Mouse (Mus musculus) cerebellum, postnatal 36 days (tissue): ENCODE data around the gene Zbed4.
"Not testable (repeated sequence)": the region's sequence is repeated elsewhere in the genome, so short reads cannot be mapped to it uniquely, and the experiment has no call there.

Experiments
- DNase-seq, 2 experiments: peaks; one replicate each; pipeline ENCODE4 v3.0.0; 2021 to 2022; ENCODE audit warnings: mixed read lengths in 2 of 2

Gene Zbed4

DNA sequence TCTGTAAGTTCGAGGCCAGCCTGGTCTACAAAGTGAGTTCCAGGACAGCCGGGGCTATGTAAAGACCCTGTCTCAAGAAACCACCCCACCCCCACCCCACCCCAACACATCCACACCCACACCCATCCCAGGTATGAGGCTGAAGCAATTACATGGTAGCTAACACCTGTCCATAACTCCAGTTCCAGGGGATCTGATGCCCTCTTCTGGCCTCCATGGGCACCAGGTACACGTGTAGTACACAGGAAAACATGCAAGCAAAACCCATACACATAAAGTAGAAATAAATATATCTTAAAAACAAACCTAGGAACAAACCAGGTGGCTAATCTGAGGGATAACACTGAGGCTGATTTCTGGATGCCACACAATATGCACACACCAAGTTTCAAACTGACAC lies 61.8 kb downstream of the Zbed4 start:
- no peak for DNase-seq

DNA sequence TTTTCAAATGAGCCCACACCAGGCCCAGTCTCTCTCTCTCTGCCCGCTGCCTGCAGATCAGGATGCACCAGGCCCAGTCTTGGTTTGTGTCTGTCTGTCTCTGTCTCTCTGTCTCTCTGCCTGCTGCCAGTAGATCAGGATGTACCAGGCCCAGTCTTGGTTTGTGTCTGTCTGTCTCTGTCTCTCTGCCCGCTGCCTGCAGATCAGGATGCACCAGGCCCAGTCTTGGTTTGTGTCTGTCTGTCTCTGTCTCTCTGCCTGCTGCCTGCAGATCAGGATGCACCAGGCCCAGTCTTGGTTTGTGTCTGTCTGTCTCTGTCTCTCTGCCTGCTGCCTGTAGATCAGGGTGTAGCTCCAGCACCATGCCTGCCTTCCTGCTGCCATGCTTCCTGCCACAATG lies 62.4 kb downstream of the Zbed4 start:
- not testable (repeated sequence) for DNase-seq

DNA sequence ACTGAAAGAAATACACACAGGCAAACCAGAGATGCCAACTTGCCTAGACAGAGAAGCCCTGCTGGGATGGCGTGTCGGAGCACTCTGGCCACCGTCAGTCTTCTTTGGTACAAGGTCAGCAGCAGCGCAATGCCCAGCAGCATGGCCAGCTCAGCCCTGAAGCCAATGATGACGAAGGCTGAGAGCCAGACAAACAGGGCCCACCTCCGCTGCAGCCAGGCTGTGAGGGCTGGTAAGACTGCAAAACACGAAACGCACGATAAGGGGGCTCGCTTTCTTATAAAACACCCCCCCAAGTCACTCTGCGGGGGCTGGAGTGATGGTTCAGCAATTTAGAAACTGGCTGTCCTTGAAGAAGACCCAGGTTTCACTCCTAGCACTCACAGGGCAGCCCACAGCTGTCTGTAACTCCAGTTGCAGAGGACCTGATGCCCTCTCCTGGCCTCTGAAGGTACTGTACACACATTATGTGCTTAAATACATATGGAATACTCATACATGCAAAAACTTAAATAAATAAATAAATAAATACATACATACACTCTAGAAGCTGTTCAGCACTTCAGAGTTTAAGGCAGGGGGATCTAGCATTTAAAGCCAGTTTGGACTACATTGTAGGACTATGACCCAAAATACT lies 63.1 kb downstream of the Zbed4 start:
- DNase-seq, result no peak

DNA sequence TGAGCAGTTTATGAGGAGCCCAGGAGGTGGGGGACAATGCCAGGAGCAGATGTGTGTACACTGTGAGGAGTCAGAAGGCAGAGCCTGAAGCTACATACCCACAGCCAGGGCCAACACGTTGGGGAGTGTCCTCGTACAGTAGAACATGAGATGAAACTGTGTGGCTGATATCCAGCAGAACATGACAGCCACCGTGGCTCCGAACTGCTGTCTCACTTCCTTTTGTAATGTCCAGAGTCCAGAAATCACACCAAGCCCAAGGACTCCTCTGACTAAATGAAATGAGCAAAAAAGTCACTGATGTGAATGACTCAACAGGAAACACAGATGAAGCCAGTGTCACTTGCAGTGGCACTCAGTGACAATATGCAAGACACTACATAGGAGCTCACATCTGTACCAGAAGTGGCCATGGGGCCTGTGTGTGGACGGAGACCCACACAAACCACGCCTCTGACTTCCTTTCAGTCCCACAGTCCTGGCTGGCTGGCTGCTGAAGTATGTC lies 63.8 kb downstream of the Zbed4 start:
- no peak for DNase-seq

DNA sequence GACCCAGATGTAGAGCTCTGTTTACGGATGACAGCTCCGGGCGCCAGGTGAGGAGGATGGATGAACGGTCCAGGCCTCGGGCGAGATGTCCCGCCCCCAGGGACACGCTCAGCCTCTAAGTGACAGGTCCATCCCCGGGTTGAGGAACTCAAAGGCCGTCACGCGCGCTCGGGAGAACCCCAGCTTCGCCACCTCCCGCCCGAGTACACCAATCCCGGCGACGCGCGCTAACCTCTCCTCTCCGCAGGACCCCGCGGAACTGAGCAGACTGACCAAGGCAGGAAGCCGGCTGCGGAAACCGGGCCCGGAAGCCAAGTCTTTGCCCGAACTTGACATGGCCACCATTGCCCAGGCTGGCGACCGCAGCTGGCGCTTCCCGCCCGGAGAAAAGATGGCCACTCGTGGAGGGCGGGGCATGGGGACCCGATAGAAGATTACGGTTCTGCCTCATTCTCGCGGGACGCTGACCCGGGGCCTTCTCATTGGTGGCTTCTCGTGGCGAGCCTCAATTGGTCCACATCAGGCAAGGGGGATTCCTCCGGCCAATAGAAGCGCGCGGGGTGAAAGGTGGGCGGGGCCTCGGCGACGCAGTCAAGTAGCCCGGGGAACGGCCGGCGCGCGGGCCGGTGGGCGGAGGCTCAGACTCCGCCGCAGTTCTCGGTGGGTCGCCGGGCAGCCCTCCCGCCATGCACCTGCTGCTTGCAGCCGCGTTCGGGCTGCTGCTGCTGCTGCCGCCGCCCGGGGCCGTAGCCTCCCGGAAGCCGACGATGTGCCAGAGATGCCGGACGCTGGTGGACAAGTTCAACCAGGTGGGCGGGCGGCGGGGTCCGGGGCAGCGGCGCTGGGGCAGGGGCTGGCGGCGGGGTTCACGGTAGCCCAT lies 67.8 kb downstream of the Zbed4 start, which contains the start of the genes Alg12 and Creld2:
Gene Alg12, minus strand, starts transcription at position 293 of the 880 bp plus-strand sequence.
Gene Creld2, plus strand, starts transcription at position 621 of the 880 bp plus-strand sequence.
- DNase-seq, result peak; percentile 99

DNA sequence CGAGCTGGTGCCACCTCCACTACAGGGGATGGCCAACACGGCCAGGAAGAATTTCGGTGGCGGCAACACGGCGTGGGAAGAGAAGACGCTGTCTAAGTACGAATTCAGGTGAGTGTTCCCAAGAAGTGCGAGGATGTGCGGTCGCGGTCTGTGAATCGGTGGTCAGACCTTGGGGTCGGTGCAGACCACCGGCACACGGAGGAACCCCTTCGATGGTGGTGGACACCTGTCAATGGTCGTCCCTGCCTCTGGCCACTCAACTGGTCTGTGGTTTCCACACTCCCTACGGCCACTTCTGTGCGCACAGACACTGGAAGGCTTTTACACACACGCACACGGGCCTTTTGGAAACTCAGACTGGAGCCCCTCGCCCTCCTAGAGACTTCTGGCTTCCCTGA lies 68.4 kb downstream of the Zbed4 start:
- DNase-seq, result peak in 1 of 2 experiments; percentile 27

DNA sequence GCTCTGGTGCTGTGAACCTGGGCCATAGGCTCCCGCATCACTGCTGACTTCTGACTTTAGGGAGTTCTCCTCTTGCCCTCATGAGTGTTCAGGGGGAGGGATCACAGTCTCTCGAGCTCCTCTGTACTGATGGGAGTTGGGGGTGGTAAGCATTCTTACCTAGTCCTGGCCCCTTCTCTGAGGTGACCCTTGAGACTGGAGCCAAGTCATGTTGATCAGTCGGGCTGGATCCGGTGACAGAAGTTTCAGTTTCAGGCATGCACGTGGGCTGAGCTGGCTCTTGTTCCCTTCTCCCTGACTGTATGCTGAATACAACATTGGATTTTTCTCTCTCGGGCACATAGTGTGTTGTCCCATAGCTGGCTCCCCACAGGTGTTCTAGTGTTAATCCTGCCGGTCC lies 69.9 kb downstream of the Zbed4 start:
- DNase-seq, result no peak

DNA sequence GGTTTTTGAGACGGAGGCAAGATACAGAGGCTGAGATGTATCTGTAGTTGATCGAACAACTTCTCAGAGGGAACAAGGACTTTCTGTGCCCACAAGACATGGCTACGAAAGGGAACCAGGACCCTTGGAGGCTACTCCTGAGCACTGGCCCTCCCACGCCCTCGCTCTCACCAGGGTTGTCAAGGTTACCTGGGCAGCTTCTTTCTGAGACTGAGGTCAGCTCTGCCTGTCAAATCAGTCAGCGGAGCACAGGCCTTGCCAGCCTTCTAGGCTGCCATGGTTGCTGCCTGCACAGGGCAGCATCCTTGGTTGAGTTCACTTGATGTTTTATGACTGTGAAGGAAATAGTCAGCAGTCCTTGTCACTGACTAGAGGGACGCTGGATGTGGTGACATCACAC lies 71.1 kb downstream of the Zbed4 start:
- DNase-seq, result no peak

DNA sequence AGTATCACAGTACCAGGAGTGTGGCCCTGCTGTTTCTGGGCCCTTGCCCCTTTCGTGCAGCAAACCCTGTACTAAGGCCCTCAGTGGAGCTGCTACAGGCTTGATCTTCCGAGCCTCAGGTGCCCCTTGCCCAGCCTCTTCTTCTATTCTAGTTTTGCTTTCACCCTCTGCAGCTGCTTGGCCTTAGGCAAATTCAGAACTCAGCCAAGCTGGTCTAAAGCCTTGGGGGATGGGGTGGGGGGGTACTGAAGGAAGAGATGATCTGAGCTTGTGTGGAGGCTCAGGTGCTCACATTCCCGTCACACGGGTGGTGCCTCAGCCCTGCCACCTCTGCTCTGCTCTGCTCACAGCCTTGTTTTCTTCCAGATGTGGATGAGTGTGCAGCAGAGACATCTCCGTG lies 71.9 kb downstream of the Zbed4 start:
- DNase-seq, result no peak

DNA sequence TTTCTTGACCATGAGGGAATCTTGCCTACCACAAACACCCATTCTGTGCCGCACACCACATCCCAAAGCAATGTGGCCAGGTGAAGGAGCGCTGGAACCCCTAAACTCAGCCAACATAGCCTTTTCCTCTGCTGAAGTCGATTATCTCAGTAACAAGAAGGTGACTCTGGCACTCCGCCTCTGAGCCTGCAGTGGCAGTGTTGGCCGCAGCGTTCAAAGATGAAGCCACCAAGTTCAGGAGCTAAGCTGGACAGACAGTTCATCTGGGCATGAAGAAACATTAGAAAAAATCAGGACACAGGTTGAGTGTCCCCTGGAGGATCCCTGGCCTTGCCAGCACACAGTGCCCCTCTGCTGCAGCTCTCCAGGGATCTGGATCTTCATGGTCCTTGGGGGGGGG lies 76.0 kb downstream of the Zbed4 start:
- DNase-seq, result peak in 1 of 2 experiments; percentile 22

DNA sequence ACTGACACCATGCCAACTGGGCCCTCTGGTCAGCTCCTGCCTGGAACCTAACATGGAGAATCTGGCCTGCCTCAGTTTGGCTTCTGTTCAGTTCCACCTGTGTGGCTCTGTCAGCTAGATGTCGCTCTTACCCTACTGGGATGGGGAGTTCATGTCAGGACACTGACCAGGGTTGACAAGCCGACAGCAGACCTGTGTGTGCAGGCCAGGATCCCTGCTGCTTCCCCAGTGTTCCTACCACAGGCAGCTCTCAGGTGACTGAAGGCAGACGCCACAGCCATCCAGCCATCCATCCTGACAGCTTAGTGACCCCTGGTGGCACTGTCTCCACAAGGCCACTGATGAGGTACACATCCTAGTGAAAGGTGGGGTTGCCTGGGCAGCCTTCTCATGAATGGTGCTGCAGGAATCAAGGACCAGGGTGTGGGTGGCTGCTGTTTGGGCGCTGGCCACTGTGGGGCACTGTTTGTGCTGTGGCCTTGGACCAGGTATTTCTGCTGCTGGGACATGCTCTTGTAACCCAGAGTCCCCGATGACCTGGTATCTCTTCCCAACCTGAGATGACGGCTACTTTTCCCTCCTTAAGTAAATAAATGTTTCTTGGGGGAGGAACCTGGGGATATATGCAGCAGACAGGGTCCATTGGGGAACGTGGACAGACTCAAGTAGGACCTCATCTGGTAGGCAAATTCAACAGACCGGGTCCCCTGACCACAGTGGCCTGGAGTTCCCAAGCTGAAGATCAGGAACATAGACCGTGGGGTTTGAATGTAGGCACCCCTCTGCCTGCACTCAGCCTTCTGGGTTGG lies 76.7 kb downstream of the Zbed4 start:
- DNase-seq, result peak; percentile 89 to 92

DNA sequence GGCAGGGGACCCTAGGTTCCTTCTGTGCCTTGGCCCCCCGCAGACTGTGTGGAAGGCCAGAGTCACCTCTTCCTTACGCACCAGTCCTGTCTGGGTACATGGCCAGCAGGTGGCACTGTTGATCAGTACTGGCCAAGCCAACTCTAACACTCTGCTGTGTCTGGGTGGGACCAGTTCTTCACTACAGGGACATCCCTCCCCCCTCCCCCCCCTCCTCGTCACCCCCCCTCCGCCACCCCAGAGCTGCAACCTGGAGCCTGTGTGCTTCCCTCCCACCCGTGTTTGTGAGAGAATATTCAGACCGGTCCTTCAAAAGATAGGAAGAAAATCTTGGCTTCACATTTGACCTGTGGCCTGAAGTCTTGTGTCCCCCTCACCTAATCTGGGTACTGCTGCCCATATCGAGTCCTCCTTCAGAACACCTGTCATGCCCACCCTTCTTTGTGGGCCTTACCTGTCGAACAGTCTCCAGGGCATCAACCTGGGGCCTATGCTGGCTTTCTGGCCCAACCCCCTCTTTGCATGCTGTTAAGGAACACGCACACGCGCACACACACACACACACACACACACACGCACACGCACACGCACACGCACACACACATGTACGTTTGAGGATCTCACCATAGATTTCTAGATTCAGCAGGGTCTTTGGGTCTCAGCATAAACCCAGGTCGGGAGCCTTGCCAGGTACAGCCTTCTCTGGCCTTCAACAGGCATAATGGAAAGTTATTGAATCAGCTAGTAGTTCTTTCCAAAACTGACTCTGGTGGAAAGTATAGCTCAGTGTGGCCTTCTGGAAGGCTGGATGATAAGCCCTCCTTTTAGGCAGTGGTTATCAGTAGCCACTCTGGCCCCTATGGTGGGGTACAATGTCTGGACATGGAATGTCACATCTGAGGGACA lies 77.6 kb downstream of the Zbed4 start:
- peak; percentile 95 to 97 for DNase-seq

DNA sequence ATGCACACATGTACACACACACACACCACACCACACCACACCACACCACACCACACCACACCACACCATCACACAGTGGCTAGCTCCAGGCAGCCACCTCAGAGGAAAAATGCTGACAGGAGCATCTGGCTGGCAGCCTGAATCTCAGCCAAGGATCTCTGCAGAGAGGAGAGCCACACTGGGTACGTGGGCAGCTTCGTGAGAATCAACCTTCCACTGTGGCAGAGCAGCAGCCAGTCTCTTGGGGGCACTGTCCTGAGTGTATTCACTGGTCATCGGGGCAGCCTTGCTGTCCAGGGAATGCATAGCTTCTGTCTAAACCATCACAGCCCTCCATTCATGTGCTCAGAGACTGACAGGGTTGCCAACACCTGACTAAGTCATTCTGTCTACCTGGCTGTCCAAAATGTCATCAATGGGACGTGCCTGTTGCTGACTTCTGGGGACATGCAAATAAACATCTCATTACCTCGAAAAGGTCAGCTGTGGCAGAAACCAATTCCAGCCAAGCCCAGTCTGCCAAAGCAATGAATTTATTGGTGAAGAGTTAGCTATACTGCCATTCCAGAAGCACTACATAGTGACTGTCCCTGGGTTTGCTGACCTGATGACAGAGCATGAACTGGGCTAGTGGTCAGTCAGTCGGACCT lies 78.5 kb downstream of the Zbed4 start:
- no peak for DNase-seq

DNA sequence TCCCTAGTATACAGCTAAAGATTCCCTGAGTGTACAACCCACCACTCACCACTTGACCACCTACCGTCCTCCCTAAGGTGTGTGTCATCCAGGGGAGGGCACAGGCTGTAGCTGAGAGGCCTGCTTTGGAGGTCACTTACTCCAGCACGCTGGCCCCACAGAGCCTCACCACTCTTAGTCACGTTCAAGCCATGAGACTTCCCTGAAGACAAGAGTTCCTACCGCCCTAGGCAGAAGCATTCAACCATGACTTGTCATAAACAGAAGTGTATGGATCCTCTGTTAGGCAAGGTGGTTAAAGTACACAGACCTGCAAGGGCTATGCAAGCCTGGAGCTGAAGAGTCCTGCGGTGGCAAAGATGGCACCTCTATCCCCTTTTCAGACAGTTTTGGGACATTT lies 79.2 kb downstream of the Zbed4 start:
- no peak for DNase-seq

DNA sequence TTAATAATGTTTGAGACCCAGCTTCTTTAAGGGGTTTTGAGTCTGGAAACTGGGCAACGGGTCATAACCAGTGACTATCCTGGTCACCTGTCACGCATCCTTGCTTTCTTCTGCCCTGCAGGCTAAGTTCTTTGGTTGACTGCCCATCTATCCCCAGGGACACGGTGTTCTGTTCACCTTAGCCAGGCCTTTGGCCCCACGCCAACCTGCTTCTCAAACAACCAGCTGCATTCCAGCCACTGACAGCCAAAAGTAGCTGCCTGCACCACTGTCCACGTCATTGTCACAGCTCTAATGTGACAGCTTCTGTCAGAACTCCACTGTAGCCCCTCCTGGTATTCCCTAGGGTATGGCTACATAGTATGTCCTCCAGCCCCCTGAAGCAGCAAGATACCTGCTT lies 80.0 kb downstream of the Zbed4 start:
- DNase-seq, result no peak

DNA sequence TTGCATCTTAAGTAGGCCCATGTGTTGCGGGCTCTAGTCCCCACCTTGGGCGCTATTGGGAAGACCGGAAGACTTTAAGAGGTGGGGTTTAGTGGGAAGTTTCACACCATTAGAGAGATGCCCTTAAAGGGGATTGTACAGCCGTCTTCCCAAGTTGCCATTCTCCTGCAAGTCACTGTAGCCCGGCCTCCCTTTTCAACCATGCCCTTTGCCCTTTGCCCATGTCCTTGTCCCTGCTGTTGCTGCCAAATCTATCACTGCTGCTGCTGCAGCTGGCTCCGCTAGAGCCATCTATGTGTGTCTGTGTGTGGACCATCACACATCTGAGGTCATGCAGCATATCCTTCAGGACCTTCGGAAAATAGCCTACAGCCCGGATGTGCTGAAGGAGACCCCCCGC lies 81.1 kb downstream of the Zbed4 start:
- DNase-seq, result no peak
